Mouse (Mus musculus) frontal cortex, postnatal 36 days (tissue): ENCODE results near the gene Mecr.

Experiments used
- DNase-seq, 2 experiments: peaks; one replicate each; pipeline ENCODE4 v3.0.0; 2022; ENCODE audit warnings: low spot score in 2 of 2

The Mecr gene

DNA sequence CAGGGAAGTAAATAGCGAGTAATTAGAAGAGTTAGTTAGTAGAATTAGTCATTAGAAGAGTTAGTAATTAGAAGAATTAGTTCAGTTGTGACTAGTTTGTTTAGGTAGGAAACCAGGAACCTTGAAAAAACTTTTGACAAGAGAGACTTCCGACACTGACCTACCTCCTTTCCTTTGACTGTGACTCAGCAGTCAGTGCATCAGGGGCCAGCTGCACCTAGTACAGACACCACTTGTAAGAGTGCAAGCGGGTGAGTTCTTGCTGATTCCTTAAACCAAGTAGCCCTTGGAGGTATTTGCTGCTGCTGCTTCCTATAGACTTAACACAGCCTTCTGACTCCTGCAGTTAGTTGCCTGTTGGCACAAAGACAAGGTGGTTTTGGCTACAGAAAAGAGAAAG lies 47.4 kb downstream of the Mecr start:
- DNase-seq, result no peak

DNA sequence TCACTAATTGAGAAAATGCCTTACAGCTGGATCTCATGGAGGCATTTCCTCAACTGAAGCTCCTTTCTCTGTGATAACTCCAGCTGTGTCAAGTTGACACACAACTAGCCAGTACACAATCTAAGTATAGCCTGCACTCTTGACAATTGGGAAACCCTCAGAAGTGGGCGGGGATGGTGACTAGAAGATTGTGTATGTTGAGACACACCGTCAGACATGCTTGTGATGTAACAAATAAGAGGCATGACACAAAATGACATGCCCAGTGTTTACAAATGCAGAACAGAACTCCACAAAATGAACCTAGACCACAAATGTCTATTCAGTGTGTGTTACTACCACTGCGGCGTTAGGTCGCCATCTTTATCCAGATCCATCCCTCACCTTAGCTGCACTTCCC lies 53.8 kb downstream of the Mecr start:
- DNase-seq, result no peak

DNA sequence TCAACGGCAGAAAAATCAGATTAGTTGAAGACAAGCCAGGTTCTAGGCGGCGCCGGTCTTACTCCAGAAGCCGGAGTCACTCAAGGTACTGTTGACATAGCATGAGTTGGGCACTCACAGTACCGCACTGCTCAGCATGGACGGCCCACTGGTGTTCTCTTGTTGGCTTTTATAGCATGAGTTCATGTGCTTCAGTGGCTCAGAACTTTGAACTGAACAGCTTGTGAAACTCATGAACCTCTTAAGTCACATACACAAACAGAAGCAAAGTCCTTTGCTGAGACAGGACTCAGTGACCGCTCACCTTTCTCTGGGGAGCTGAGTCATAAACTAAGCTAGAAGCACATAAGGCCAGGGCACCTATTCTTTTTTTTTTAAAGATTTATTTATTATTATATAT lies 54.5 kb downstream of the Mecr start:
- DNase-seq, result no peak

DNA sequence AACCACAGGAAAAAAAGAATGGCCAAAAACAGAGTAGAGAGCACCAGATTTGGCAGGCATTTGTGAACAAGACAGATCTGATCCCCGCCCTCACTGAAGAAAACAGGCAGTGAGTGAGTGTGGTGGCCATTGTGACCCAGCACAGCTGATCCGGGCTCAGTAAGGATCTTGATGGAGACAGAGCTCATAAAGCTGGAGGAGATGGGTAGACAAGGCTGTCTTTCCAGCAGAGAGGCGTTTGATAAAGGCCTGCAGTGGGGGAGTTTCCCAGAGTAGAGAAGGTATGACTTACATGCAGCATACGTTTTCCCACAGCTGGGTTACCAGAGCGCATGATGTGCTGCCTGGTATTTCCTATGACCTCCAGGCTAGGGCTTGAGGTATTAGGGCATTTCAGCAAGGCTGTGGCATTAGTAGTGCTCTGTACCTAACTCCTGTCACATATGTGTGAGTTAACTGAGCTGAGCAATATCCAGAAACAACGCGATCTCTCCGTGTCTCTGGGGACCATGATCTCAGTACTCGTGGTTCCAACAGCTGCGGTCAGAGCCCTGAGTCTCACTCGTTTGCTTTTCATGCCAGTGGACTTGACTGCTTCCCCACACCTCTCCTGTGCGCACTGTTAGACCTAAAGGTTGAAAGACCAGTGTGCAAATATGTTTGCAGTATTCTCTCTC lies 55.4 kb downstream of the Mecr start:
- DNase-seq, result no peak

DNA sequence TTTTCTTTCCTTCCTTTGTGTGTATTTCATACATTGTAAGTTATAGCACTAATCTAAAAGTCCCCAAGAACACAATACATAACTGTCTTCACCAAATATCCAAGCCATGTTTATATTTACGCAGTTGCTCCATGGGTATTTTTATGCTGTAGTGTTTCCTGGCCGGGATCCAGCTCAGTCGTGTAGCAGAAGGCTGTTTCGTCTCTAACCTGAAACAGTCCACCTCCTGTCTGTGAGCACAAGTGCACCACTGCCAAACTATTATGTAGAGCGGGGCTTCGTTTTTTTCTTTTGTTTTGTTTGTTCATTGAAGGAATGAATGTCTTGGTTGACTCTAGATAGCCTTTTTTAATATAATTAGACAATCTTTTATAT lies 55.9 kb downstream of the Mecr start:
- no peak for DNase-seq

DNA sequence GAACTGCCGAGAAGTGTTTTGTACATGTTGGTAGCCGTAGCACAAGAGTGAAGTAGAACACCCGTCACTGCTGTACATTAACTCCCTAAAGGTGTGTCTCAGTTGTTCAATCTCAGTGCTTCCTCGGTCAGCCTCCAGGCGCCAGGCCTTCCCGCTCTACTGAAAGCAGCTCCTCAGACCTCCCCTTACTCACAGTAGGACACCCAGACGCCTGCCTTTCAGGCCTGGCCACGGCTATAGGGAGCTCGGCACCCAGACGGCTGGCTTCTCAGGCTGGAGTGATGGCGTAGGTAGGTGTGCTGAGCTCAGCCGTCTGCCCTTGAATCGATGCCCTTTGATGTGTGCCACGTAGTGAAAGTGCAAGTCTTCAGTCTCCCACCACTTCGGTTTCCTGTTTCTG lies 57.8 kb downstream of the Mecr start:
- no peak for DNase-seq

DNA sequence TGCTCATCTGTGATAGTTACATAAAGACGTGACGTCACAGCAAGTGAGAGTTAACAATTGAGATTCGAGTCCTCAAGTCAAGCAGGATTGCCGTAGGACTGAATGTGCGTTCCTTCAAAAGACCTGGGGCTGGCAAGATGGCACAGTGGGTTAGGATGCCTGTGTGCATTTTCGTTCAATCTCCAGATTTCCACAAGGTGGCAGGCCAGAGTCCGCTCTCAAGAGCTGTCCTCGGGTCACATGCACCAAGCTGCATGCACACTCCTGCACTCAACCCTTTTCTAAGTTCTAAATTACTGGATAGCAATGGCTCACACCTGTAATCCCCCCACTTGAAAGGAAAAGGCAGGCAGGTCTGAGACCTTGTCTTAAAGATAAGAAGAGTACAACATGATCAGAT lies 61.2 kb downstream of the Mecr start:
- DNase-seq, result no peak

DNA sequence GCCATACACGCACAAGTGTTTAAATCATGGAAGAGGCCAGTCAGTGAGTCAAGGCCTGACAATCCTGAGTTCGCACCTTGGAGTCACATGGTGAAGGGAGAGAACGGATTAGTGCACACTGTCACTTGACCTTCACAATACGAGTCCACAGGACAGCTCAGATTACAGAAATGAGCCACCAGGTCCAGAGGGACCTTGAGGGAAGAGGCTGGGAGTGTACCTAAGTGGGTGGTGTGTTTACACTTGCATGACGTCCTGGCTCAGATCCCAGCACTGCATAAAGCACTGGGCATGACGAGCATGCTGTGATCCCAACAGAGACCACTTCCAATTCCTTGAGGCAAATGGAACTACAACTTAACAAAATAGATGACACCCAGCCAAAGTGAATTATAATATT lies 63.2 kb downstream of the Mecr start:
- DNase-seq, result no peak

DNA sequence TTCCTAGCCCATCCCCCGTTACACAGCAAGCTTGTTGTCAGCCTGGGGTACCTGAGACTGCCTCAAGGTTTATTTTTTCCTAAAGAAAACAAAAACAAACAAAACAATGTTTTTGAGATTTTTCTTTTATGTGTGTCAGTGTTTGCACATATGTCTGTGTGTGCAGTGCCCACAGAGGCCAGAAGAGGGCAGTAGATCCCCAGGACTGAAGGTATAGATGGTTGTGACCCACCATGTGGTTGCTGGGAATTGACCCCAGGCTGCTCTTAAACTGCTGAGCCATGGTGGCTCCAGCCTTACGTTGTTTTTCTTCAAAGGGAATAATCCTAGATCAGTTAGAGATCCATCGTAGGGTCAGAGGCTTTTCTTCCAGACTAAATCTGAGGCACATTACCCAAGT lies 64.6 kb downstream of the Mecr start:
- no peak for DNase-seq

DNA sequence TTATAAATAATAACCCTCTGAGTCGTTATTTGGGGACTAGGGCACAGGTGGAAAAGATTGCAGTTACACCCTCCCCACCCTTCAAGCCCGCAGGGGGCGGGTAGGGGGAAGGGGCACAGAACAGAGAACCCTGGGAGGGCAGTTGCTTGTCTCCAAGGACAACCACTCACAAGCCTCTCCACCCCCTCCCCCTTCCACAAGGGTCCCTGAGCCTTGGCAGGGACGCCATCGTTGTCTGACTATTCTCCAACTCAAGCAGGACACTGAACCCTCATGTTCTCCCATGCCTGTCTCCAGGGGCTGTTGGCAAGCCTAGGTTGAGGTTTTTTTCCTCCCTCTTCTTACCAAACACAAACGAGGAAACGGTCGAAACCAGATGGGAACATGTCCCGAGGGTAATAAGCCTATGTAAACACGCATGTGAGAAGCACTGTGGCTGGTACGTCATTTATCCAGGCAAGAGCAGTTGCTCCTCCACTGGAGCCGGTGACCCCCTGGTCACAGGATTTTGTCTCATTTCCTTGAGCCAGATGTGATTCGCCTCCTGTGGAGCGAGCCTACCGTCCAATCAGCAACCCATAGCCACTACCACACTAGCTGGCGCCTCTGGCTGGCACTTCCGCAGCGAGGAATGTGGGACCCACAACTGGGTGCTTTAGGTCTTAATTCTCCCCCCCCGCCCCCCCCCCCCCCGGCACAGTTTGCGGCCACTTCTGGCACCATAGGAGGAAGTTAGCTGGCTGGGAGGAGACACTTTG lies 67.1 kb downstream of the Mecr start:
- no peak for DNase-seq

DNA sequence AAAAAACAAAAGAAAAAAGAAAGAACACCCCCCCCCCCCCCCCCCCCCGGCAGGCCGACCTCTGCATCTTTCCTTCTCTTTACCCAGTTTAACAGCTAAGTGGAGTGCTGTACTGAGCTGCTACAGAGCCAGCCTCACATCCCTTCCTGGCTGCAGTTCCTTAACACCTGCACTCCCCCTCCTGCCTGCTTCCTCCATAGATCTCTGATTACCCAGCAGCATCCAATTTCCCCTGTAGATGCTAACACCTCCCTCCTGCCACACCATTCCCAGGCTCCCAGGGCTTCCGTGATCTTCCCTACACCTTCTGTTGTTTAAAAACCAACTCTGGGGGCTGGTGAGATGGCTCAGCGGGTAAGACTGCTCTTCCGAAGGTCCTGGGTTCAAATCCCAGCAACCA lies 68.3 kb downstream of the Mecr start:
- no peak for DNase-seq

DNA sequence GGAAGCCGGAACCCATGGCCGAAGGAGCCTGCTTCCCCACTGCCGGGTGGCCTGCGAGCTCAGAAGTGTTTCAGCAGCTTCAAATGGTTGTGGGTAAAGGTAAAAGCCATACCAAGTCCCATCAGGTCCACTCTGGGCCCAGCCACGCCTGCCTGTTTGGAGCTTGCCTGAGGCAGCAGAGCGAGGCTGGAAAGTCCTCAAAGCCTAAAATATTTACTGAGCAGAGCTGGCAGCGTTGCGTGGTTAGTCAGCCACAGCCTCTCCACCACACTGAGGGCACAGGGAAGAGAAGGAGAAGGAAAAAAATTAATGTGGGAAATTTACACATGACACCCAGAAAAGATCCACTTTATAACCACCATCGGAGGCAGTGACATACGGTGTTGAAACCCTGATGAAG lies 70.3 kb downstream of the Mecr start:
- DNase-seq, result no peak

DNA sequence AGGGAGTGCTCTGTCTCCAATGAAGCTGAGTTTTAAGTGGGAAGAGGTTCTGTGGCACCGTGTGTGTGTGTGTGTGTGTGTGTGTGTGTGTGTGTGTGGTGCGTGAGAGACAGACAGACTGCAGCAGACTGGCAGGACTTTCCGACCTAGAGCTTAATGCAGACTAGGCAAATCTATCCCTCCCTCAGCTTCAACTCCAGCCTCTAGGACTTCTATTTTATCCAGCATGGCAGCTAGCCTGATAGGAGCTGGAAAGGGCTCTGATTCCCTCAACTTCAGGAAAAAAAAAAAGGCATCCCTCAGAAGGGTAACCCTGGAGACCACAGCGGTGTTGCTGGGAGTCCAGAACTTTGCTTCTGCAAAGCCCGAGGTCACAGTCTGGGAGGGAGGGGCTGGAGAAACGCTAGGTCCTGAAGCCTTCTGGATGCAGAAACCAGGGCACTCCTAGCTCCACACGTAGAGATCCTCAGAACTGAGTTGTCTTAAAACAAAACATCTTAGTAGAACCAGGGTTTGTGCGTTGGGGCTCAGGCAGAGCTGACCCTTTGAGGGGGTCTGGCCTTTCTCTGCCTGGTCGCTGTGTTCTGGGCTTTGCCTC lies 70.9 kb downstream of the Mecr start:
- no peak for DNase-seq

DNA sequence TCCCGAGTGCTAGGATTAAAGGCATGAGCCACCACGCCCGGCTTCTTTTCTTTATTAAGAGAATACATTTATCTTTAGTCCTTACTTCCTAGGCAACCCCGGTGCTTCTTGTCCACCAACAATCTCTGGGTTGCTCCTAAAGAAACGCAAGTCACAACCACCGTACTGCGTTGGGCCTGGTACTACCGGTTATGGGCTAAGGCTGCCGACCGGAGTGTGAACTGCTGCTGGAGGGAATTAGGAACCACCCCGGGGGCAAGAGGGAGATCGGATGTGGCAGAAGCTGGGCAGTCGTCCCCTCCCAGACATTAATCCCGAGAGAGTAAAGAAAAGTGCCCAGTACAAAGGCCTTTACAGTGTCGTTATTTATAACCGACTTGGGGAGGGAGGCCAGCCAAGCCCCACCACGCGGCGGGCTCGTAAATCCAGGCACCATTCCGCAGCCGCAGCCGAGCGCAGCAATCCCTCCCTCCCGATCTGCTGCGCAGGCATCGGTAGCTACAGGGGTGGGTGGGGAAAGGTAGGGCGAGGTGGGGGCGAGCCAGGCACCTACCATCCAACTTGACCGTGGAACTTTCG lies 71.7 kb downstream of the Mecr start:
- DNase-seq, result no peak

DNA sequence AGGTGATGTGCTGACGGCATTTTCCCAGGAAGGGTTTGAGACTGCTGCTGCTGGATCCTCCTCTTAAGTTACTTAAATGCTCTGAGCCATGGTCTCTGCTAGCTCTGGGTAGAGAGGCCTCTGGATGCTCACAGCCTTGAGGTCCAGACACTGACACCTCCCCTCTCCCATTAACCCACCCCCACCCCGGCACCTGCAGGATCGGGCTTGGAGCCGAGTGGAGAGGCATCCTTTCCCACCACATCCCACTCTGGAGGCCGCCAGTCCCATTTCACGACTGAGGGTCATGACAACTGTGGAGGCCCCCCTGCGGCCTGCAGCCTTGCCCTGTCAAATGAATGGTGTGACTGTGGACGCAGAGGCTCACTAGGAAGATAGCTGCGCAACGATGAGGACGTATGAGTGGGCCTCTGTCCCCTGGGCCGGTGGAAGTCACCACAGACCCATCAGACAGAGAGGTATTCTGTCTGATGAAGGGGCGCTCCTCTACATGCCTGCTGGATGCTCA lies 72.6 kb downstream of the Mecr start:
- DNase-seq, result no peak

DNA sequence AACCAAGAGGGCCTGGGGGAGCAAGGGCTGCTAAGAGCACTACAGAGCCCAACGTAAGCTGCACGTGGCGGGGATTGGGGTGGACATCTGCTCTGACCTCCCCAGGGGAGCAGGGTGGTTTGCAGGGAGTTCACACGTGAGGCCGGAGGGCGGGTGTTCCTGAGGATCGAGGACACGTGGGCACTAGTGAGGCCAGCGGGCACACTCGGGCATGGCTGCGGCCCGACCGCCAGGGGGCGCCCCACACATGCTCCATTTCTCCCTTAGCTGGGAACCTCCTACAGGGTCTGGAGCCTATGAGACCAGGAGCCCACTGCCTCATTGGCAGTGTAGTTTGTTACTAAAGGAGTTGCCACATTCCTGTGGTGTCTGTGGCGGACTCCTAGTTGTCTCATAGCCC lies 73.2 kb downstream of the Mecr start:
- DNase-seq, result peak; percentile 66 to 80

DNA sequence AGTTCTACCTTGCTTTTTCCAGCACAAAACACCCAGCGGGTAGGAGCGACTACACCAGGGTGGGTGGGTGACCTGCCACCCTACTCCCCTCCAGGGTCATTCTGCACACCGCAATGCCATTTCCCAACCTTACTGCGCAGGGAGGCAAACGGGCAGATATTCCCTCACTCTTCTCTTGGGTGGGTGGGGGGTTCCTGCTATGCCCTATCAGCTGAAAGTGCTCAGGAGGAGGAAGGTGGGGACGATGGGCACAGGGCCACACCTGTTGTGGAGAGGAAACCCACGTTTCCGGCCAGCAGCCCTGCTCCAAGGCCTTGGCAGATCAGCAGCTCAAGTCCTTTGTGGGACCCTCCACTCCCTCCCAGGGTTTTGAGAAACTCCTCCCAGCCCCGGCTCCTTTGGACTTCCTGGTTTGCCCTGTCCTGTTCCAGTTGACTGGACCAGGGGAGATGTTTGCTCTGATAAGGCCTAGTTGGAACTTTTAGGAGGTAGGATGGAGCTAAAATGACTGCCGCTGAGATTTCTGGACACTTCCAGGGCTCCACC lies 73.8 kb downstream of the Mecr start:
- no peak for DNase-seq
